Mouse (Mus musculus) granulocyte monocyte progenitor cell, adult 5-6 weeks (primary cell): ENCODE measurements around the gene Jpt1. TPM values are rescaled to one million over a fixed set of nuclear protein-coding genes. Genes with fewer than 3 reads are reported as not detected.

Experiments used
- total RNA-seq, 2 experiments: library from RNA; stranded (forward) in 1 of 2; stranded (reverse) in 1 of 2; fragments of 200-712, 200-1000 nt in 1 of 2; fragments of >200 nt in 1 of 2; fragmentation: Nextera tagmentation in 1 of 2; gene quantifications; 2 replicates each; pipeline ENCODE4 v1.2.3; 2014 to 2017

Jpt1 gene
- total RNA-seq, 2 experiments from 2014 or later: 100 to 149 TPM

Other genes starting within 250 kb of the Jpt1 start
- gene Grin2c, start 247.1 kb downstream of the Jpt1 start, total RNA-seq (2014; fragmentation: Nextera tagmentation): not detected in 2 replicates
- not detected in 2 replicates for gene Grin2c, start 247.1 kb downstream of the Jpt1 start, total RNA-seq (2017)
- 23.9 and 26.4 TPM in 2 replicates for gene Fdxr, start 237.3 kb downstream of the Jpt1 start, total RNA-seq (2014; fragmentation: Nextera tagmentation)
- 9.7 and 14.2 TPM in 2 replicates for gene Fdxr, start 237.3 kb downstream of the Jpt1 start, total RNA-seq (2017)
- 1.2 and 1.3 TPM in 2 replicates for gene Fads6, start 216.7 kb downstream of the Jpt1 start, total RNA-seq (2014; fragmentation: Nextera tagmentation)
- gene Fads6, start 216.7 kb downstream of the Jpt1 start, total RNA-seq (2017): 1.4 and 2.9 TPM in 2 replicates
- not detected in 2 replicates for gene Otop2, start 207.2 kb downstream of the Jpt1 start, total RNA-seq (2014; fragmentation: Nextera tagmentation)
- not detected in 2 replicates for gene Otop2, start 207.2 kb downstream of the Jpt1 start, total RNA-seq (2017)
- gene Ush1g, start 192.3 kb downstream of the Jpt1 start, total RNA-seq (2014; fragmentation: Nextera tagmentation): not detected in 2 replicates
- not detected in 2 replicates for gene Ush1g, start 192.3 kb downstream of the Jpt1 start, total RNA-seq (2017)
- gene Otop3, start 179.7 kb downstream of the Jpt1 start, total RNA-seq (2014; fragmentation: Nextera tagmentation): not detected in 2 replicates
- gene Otop3, start 179.7 kb downstream of the Jpt1 start, total RNA-seq (2017): not detected in 2 replicates
- gene Hid1, start 146.6 kb downstream of the Jpt1 start, total RNA-seq (2014; fragmentation: Nextera tagmentation): not detected in 2 replicates
- not detected in 2 replicates for gene Hid1, start 146.6 kb downstream of the Jpt1 start, total RNA-seq (2017)
- gene Cdr2l, start 132.5 kb downstream of the Jpt1 start, total RNA-seq (2014; fragmentation: Nextera tagmentation): 0.68 TPM in 1 of 2 replicates, not detected in the other
- gene Cdr2l, start 132.5 kb downstream of the Jpt1 start, total RNA-seq (2017): 0.67 TPM in 1 of 2 replicates, not detected in the other
- gene Mrpl58, start 110.6 kb downstream of the Jpt1 start, total RNA-seq (2014; fragmentation: Nextera tagmentation): 73.3 and 77.9 TPM in 2 replicates
- 91.3 and 109 TPM in 2 replicates for gene Mrpl58, start 110.6 kb downstream of the Jpt1 start, total RNA-seq (2017)
- 783 and 971 TPM in 2 replicates for gene Atp5h, start 94.4 kb downstream of the Jpt1 start, total RNA-seq (2014; fragmentation: Nextera tagmentation)
- 804 and 885 TPM in 2 replicates for gene Atp5h, start 94.4 kb downstream of the Jpt1 start, total RNA-seq (2017)
- gene Kctd2, start 94.3 kb downstream of the Jpt1 start, total RNA-seq (2014; fragmentation: Nextera tagmentation): 16.4 and 19.4 TPM in 2 replicates
- gene Kctd2, start 94.3 kb downstream of the Jpt1 start, total RNA-seq (2017): 9.5 and 9.6 TPM in 2 replicates
- not detected in 2 replicates for gene Trim80, start 73.8 kb downstream of the Jpt1 start, total RNA-seq (2014; fragmentation: Nextera tagmentation)
- gene Trim80, start 73.8 kb downstream of the Jpt1 start, total RNA-seq (2017): not detected in 2 replicates
- gene Slc16a5, start 51.9 kb downstream of the Jpt1 start, total RNA-seq (2014; fragmentation: Nextera tagmentation): not detected in 2 replicates
- gene Slc16a5, start 51.9 kb downstream of the Jpt1 start, total RNA-seq (2017): not detected in 2 replicates
- 5.1 and 5.2 TPM in 2 replicates for gene Armc7, start 38.7 kb downstream of the Jpt1 start, total RNA-seq (2014; fragmentation: Nextera tagmentation)
- gene Armc7, start 38.7 kb downstream of the Jpt1 start, total RNA-seq (2017): 2.6 and 4.1 TPM in 2 replicates
- gene Nt5c, start 22.5 kb downstream of the Jpt1 start, total RNA-seq (2014; fragmentation: Nextera tagmentation): 75.8 and 96.5 TPM in 2 replicates
- 113 and 118 TPM in 2 replicates for gene Nt5c, start 22.5 kb downstream of the Jpt1 start, total RNA-seq (2017)
- 482 and 644 TPM in 2 replicates for gene Sumo2, start 21.9 kb upstream of the Jpt1 start, total RNA-seq (2014; fragmentation: Nextera tagmentation)
- 590 and 678 TPM in 2 replicates for gene Sumo2, start 21.9 kb upstream of the Jpt1 start, total RNA-seq (2017)
- gene Nup85, start 50.0 kb upstream of the Jpt1 start, total RNA-seq (2014; fragmentation: Nextera tagmentation): 172 and 175 TPM in 2 replicates
- gene Nup85, start 50.0 kb upstream of the Jpt1 start, total RNA-seq (2017): 170 and 173 TPM in 2 replicates
- 49.9 and 57.2 TPM in 2 replicates for gene Mrps7, start 89.5 kb upstream of the Jpt1 start, total RNA-seq (2014; fragmentation: Nextera tagmentation)
- gene Mrps7, start 89.5 kb upstream of the Jpt1 start, total RNA-seq (2017): 46.9 and 63.8 TPM in 2 replicates
- gene Gga3, start 89.7 kb upstream of the Jpt1 start, total RNA-seq (2014; fragmentation: Nextera tagmentation): 34.1 and 43.3 TPM in 2 replicates
- gene Gga3, start 89.7 kb upstream of the Jpt1 start, total RNA-seq (2017): 28.2 and 31.8 TPM in 2 replicates
- gene Mif4gd, start 98.6 kb upstream of the Jpt1 start, total RNA-seq (2014; fragmentation: Nextera tagmentation): 18.9 and 32.1 TPM in 2 replicates
- 17.5 and 29.5 TPM in 2 replicates for gene Mif4gd, start 98.6 kb upstream of the Jpt1 start, total RNA-seq (2017)
- 21.9 and 26.1 TPM in 2 replicates for gene Slc25a19, start 113.9 kb upstream of the Jpt1 start, total RNA-seq (2014; fragmentation: Nextera tagmentation)
- 12.8 and 21.6 TPM in 2 replicates for gene Slc25a19, start 113.9 kb upstream of the Jpt1 start, total RNA-seq (2017)
- gene Grb2, start 194.2 kb upstream of the Jpt1 start, total RNA-seq (2014; fragmentation: Nextera tagmentation): 106 and 112 TPM in 2 replicates
- gene Grb2, start 194.2 kb upstream of the Jpt1 start, total RNA-seq (2017): 40.4 and 56.0 TPM in 2 replicates